Mouse (Mus musculus) cerebellum, adult 9-11 months (tissue): ENCODE results near the gene Psme1.
A peak's percentile ranks its signal among the peaks of the same experiment; 100 is the strongest.

ENCODE experiments used
- DNase-seq: peaks from one replicate; pipeline ENCODE4 v3.0.0; 2022

Gene Psme1

DNA sequence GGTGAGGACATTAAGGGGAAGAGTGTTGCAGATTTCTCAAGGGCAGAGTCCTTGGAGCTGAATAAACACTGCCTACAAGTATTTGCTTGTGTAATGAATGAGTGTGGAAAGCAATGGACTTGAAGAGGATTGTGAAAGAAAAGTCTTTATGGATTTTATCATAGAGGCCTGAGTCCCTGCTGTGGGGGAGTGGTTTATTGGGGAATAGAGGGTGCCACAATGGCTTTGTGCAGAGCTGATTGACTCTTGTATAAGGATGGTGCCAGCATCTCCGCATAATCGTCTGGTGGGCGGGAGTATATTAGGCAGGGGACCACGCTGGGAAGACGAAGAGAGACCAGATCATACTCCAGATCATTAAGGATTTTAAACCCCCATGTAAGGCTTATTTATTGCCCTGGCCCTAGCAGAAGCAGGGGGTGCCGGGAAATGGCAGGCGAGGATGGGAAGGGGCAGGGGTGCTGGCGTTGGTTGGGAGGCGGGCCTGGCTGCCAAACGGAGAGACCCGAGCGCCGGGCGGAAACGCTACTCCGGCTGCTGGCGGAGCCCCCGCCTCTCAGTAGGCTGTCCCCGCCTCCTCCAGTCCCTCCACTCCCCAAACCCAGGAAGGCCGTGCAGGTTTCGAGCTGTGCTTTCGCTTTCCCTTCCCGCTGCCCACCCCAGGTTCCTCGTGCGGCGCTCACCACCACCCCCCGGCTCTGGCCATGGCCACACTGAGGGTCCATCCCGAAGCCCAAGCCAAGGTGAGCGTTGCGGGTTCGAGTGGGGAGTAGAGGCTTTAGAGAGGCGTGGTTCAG, at the start of gene Psme1:
Gene Psme1, plus strand, starts transcription at position 253 of the 797 bp plus-strand sequence.
- DNase-seq: peak; percentile 70

- DNase-seq: no peak
Measured at GRCm38 (mm10) chr14:55536116-55536745, 41.7 kb upstream of the Psme1 start.

GRCm38 (mm10) chr14:55540067-55540786, 37.7 kb upstream of the Psme1 start, which contains the start of gene Pck2:
Gene Pck2 (plus strand): TSS chr14:55540266.
- peak; percentile 92 for DNase-seq

GRCm38 (mm10) chr14:55540787-55541321, 37.1 kb upstream of the Psme1 start:
- DNase-seq: peak; percentile 87

DNA sequence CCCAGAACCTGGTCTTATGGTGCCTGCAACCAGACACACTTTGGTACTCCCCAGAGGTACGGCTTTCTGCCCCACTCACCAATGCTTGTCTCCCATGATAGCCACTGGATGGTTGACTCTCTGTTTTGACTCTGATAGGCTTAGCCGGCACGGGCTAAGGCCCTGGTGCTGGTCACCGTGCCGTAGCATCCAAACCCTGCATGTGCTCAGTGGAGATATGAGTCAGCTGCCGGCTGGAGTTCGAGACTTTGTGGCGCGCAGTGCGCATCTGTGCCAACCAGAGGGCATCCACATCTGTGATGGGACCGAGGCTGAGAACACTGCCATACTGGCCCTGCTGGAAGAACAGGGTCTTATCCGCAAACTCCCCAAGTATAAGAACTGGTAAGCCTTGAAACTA, 35.7 kb upstream of the Psme1 start:
- no peak for DNase-seq

DNA sequence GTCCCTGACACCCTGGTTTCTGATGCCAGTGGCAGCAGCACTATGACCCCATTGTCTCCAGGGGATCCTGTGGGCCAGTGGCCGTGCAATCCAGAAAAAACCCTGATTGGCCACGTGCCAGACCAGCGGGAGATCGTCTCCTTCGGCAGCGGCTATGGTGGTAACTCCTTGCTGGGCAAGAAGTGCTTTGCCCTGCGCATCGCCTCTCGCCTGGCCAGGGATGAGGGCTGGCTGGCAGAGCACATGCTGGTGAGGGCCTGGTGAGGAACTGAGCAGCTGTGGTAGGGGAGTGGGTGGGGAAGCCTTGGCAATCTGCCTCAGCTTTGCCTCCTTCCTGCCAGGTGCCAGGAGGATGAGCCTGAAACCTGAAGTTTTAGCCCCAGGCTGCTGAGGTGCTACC, 33.6 kb upstream of the Psme1 start:
- DNase-seq: peak; percentile 58

GRCm38 (mm10) chr14:55550191-55550590, 27.7 kb upstream of the Psme1 start:
- DNase-seq: no peak

DNA sequence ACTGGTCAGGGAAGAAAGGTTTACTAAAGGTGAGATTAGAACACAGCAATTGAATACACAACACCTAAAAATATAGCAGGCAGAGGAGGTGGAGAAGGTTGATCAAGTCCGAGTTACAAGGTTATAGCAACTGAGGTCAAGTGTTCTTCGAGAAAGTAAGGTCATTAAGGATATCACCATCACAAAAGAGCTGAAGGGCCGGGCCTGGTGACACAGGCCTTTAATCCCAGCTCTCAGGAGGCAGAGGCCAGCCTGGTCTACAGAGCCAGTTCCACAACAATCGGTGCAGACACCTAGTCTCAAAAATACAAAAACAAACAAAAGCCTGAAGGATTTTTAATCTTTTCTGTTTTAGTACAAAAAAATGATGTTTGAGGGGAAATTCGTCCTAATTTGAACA, 26.6 kb upstream of the Psme1 start:
- no peak for DNase-seq

- DNase-seq: no peak
Measured at GRCm38 (mm10) chr14:55551794-55552193, 26.1 kb upstream of the Psme1 start.

GRCm38 (mm10) chr14:55554635-55555034, 23.3 kb upstream of the Psme1 start:
- DNase-seq: no peak

DNA sequence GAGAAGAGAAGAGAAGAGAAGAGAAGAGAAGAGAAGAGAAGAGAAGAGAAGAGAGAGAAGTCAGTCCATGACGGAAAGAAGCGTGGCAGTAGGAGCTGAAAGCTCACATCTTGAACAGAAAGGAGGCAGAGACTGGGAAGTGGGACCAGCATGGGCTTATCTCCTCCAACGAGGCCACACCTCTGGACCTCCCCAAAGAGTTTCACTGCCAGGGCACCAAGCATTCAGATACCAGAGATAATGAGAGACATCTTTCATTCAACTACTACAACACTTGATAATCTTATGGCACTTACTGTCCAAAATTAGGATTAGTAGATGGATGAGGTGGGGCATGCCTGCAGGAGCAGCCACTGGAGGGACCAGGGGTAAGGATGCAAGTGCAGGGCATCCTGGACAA, 22.1 kb upstream of the Psme1 start:
- DNase-seq: no peak

- DNase-seq: peak; percentile 78
Measured at GRCm38 (mm10) chr14:55557003-55557402, 20.9 kb upstream of the Psme1 start.

DNA sequence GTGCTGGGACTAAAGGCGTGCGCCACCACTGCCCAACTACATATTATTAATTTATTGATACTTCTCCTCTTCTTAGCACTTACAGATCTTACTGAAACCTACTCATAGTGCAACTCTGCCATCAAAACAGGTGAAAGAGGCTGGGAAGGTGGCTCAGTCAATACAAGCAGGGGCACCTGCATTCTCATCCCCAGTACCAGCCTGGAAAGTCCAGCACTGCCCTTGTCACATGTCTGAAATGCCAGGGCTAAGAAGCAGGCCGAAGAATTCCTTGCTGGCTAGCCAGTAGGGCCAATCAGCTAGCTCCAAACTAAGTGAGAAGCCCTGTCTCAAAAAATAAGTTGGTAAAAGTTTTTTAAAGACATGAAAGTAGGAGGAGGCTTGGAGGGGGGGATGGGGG, 20.3 kb upstream of the Psme1 start:
- DNase-seq: no peak

DNA sequence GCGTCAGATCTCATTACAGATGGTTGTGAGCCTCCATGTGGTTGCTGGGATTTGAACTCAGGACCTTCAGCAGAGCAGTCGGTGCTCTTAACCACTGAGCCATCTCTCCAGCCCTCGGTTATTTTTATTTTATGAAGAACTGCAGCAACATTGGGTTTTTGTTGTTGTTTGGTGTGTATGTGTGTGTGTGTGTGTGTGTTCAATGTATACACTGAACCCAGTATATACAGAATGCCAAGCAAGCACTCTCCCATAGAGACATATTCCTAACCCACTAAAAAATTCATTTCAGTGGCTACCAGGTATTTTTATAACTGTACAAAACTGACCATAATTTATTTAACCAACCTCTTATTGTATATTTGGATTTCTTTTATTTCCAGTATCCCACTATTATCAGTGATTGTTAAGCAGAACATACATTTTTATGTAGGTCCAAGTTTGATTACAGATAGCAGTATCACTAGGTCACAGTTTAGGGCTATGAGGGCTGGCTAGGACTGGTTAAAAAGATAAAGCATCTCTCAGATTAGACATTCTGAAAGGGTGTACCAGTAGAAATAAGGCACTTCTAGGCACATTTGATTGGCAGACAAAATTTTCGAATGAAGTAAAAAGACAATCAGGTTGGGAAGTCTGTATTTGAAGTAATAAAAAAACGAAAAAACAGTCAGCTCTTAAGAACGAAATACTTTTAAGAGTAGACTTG, 19.0 kb upstream of the Psme1 start:
- no peak for DNase-seq

DNA sequence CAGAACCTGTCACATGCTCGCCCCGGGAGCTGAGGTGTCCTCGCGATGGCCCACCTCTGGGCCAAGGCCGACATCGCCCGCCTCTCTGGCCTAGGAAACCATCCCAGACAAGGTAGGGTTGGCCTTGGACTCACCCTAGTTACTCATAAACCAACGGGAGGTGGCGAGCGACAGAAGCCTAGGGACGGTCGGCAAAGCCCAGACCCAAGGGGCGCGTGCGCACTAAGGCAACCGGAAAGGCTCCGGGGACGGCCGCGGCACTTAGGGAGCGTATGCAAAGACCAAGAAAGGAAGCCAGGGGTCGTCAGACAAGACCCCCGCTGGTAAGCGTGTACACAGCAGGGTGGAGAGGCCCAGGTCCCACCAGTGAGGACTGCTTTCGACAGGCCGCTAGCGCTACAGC, 18.1 kb upstream of the Psme1 start, which contains the start of gene Dcaf11:
Gene Dcaf11, plus strand, starts transcription at position 208 of the 403 bp plus-strand sequence.
- peak; percentile 95 for DNase-seq

DNA sequence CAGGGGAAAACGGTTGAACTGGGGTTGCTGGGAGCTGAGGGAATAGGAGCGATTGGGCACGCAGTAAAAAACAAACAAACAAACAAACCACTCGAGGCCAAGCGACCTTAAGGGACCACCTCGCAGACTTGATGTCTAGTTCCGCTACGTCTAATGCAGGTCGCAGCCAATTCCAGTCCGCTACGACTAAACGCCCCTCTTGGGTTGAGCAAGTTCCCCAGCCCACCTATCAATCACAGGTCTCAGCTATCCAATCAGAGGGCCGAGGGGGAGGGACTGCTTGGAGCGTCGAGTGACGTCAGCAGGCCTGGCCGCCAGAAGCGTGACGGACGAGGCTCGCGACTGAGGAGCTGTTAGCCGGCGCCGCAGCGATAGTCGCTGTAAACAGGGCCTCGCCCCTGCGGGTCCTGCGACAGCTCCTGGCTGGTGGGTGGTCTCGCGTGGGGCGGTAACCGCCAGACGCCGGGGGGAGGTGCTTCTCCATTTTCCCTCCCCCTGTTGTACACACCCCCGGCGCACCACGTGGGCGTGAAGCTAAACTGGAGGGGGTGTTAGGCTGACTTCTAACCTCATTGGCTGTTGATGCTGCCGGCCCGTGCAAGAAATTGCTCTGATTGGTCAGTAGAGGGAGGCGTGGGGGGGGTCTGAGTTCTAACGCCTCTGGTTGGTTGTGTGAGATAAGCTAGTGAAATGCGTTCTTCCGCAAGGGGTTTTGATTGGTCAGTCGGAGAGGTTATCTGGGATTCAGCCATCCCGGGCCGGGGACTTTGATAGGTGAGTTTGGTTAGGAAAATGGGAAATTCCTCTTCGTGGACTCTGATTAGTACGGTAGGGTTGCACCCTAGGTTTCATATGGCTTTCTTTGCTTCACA, 17.5 kb upstream of the Psme1 start, which contains the start of gene A730061H03Rik:
Gene A730061H03Rik, minus strand, starts transcription at position 205 of the 872 bp plus-strand sequence.
- peak; percentile 100 for DNase-seq

- peak; percentile 51 for DNase-seq
Measured at GRCm38 (mm10) chr14:55561860-55562259, 16.1 kb upstream of the Psme1 start.

DNA sequence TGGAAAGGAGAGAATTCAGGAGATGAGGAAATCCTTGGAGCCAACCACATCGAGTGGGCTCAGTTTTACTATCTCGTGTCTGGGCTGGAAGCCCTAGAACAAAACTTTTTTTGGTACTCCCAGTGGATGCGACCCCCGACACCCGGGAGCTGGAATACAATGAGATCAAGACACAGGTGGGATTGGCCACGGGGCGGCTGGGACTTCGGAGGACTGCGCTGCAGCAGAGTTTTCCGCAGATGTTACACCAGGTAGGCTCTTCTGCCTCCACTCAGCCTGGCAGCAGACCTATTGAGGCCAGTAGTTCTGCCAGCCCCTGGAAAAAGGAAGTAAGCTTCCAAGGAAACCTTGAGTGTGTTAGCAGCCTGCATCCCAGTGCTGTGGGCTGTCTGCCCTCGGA, 14.7 kb upstream of the Psme1 start:
- peak; percentile 36 for DNase-seq

DNA sequence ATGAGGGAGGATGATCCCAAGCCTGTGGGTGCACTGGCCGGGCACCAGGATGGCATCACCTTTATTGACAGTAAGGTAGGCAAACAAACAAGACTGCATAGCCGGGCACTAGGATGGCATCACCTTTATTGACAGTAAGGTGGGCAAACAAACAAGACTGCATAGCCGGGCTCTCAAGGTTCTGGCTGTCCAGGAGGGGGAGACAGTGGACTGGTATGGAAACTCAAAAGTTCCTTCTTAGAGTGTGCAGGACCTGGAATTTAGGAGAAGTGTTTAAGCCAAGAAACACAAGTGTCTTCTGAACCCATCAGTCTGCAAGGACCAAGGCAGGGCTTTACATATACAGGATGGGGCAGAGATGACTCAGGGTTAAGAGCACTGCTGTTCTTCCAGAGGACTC, 12.2 kb upstream of the Psme1 start:
- DNase-seq: no peak

DNA sequence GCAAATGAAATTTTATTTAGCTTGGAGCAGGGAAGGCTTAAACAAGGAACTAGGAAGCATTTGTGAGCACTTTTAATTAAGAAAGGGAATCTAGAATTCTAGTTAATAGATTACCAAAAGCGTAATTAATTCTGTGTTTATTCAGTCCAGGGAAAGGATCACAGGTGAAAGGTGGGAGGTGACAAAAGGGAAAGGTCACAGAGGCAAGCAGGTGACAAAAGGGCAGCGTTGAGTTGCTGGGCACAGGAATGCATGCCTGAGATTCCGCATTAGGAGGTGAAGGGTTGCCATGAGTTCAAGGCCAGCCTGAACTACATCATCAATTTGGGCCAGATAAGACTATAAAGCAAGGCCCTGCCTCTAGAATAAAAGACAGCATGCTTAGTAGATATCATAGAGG, 10.4 kb upstream of the Psme1 start:
- no peak for DNase-seq

DNA sequence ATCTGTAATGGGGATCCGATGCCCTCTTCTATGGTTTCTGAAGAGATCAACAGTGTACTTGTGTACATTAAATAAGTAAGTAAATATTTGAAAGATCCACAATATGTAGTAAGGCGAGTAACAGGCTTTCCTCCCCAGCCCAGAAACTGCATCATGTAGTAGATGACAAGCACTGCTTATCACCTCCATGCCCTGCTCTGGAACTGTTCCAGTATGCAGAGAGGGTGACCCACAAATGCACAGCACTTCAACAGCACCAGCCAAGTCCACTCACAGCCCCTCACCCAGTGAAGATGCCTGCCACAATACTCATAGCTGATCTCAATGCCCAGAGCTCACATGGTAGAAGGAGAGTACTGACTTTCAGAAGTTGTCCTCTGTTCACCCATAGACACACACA, 7.3 kb upstream of the Psme1 start:
- DNase-seq: no peak

GRCm38 (mm10) chr14:55571760-55572159, 6.2 kb upstream of the Psme1 start:
- no peak for DNase-seq
